Mouse (Mus musculus) frontal cortex, postnatal 14 days (tissue): Measurements from ENCODE around the gene Myh2.

Source experiments
- DNase-seq, 2 experiments: peaks; one replicate each; pipeline ENCODE4 v3.0.0; 2022; ENCODE audit warnings: low spot score in 2 of 2

Myh2 gene

GRCm38 (mm10) chr11:67151651-67152630 is 18.9 kb upstream of the Myh2 start:
- DNase-seq, result no peak

DNA sequence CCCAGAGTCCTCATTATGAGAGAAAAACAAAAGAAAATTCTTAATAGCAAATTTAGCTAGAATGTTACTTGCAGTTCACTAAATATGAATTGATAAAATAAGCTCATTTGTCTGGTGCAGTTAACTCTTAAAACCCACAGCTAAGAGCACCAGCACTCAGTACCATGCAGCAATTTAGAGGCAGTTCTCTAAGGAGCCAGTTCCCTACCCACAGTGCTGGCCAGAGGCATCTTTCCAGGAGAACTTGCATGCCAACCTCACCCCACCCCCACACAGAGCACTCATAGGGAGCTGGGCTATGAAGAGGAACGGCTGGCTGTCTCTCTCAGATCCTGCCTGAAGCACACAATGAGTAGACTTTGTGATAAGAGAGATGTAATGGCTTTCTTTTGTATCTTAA is 17.7 kb upstream of the Myh2 start:
- DNase-seq, result peak; percentile 25 to 47

DNA sequence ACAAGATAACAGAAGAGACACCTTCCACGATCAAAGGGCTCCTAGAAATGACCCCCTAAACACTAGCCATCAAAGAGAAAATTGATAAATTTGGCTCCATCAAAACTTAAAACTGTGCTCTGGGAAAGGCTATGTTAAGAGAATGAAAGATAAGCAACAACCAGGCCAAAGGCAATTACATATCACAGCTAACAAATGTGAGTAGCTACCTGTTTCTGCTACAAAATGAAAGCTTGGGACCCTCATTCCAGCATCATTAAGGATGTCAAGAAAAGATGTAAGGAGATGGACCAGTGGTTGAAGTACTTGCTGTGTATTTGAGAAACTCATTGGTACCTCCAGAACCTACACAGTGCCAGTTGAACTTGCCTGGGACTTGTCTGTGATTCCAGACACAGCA is 17.0 kb upstream of the Myh2 start:
- DNase-seq, result no peak

DNA sequence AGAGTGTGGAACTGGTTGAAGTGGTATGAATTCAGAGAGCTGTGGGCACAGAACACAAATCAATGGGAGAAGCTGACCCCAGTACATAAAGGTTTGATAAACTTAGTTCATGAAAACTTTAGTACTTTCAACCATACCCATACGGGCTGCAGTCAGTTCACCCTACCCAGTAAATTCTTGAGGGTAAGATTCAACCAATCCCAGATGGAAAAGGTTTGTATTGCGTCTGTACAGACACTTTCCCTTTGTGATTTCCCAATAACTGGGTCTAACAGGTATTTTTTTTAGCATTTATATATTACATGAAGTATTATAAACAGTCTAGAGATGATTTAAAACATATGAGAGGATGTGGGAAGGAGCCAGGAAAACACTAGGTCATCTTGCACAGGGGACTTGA is 15.2 kb upstream of the Myh2 start:
- DNase-seq, result no peak

- no peak for DNase-seq
Observed at GRCm38 (mm10) chr11:67160131-67160530, 10.7 kb upstream of the Myh2 start.

GRCm38 (mm10) chr11:67163701-67164100 is 7.1 kb upstream of the Myh2 start:
- peak in 1 of 2 experiments; percentile 21 for DNase-seq

DNA sequence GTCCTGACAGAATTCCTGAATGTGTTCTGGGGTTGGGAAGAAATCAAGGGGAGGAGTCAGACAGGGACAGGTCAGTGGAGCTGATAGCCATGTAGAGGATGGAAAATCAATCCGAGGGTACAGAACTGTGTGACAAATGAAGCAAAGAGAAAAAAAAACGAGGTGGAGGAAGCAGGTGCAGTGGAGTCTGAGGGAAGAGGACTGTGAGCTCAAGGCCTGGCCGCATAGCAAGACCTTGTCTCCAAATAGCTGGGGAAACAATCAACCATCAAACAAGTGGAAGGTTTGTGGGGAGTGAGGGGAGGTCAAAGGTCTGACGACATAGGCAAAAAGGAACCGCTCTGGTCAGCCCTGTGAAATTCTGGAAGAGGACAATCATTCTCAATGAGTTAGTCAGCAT is 6.0 kb upstream of the Myh2 start:
- DNase-seq, result no peak

DNA sequence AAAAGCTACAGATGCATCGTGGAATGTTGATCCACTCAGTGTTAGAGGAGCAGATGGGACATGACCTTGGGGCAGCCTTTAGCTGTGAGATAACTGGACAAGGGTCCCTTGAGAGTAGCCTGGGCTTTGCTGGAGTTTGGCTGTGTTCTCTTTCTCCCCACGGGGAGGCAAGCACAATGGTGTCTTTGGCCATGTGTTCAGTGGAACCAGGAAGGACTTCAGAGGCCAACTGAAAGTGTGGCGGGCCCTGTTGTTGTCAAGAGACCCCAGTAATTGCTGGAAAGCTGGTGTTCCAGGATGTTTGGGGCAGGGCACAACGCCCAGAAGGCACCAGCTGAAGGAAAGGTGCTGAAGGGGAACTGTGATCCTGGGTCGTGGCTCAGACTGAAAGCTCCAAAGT is 1.5 kb upstream of the Myh2 start:
- DNase-seq, result no peak

DNA sequence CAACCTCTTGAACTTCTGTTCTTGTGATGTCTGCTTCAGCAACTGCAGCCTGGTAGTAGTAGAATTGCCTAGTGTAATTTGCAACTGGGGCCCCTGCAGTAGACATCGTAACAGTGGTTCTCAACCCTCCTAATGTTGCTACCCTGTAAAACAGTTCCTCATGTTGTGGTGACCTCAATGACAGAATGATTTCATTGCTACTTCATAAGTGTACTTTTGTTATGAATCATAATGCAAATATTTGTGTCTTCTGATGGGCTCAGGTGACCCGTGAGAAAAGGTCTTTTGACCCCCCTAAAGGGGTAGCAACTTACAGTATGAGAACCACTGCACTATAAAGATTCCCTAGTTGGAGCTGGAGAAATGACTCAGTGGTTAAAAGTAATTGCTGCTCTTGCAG is 1.6 kb downstream of the Myh2 start:
- no peak for DNase-seq

DNA sequence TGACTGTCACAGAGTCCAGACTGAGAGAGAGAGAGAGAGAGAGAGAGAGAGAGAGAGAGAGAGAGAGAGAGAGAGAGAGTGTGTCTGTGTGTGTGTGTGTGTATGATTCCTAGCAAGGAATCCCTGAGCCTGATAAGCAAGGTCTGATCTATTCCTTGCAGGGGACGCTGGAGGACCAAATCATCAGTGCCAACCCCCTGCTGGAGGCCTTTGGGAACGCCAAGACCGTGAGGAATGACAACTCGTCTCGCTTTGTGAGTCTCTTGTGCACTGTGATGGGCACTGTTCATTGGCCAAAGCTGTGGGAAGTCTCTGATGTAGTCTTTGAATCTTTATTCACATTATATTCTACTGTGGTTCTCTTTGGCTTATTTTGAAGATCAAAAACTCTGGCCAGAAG is 5.5 kb downstream of the Myh2 start:
- DNase-seq, result no peak

DNA sequence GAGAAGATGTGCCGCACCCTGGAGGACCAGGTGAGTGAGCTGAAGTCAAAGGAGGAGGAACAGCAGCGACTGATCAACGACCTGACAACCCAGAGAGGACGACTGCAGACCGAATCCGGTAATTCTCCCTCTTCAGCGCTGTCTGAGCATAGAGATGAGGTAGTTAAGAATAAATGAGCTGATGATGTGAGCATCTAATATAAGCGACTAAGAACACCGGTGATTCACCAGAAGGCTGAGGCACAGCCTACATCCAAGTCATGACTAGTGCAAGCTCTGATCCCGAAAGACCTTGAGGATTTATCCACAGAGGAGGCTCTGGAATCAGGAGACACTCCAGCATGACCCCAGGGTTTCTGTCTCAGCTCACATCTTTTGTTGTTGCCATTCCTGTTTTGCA is 19.5 kb downstream of the Myh2 start:
- no peak for DNase-seq

DNA sequence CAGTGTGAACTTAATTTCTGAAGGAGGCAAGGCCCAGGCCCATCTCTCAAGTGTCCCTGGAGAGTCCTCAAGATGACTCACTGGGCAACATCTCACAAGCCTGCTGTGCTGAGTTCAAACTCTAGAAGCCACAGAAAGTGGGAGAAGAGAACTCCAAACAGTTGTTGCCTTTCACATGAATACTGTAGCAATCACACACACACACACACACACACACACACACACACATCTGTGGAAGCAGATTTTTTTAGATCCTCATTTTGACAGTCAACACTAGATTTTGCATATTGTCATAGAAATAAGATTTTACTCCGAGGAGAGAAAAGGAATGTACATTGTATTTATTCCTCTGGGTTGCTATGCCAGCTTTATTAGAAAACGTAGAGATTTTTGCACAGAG is 20.0 kb downstream of the Myh2 start:
- no peak for DNase-seq

DNA sequence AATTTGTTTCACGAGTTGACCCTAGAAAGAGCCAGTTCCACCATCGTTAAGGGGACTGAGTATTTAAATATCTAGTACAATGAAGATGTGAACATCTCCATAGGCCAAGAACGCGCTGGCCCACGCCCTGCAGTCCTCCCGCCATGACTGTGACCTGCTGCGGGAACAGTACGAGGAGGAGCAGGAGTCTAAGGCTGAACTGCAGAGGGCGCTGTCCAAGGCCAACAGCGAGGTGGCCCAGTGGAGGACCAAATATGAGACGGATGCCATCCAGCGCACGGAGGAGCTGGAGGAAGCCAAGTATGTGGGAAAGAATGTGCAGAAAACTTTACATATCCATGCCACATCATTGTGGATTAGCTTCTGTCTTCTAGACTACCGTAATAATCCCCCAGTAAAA is 20.7 kb downstream of the Myh2 start:
- DNase-seq, result no peak

DNA sequence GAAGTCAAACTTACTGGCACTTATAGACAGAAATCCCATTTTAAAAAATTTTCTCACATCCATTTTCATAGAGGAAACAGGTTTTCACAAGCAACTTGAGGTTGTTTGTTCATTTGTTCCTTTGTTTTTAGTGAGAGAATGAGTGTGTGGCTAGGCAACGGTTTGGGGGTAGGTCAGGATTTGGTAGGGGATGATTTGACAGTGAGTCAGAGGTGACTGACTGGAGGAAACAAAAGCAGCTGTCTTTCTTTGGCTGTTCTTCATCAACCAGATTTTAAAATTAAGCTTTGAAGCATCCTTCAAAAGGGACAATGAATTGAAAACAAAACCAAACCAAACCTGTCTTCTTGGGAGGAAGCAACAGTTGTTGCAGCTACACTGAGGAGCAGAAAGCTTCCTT is 28.5 kb downstream of the Myh2 start:
- no peak for DNase-seq

DNA sequence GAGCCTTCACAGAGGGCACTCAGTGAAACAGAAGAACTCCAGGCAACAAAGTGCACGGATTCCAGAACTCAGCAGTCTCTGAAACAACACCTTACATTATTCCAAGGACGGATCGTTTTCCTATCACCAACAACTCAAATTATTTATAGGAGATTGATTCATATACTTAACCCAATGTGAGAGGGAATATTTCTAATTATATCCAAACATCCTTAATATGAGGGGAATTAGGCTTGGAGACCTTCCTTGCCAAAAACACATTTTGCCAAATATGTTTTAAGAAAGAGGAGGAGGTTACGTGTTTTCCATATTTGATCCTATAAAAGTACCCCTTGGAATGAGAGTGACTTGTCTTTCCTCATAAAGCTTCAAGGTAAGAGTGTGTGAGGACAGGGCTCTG is 28.9 kb downstream of the Myh2 start, which contains the start of gene Myh1:
Gene Myh1, plus strand, starts transcription at position 301 of the 400 bp plus-strand sequence.
- DNase-seq, result no peak

- DNase-seq, result no peak
Observed at GRCm38 (mm10) chr11:67204766-67205165, 33.9 kb downstream of the Myh2 start.

- DNase-seq, result no peak
Observed at GRCm38 (mm10) chr11:67221803-67222202, 51.0 kb downstream of the Myh2 start.

DNA sequence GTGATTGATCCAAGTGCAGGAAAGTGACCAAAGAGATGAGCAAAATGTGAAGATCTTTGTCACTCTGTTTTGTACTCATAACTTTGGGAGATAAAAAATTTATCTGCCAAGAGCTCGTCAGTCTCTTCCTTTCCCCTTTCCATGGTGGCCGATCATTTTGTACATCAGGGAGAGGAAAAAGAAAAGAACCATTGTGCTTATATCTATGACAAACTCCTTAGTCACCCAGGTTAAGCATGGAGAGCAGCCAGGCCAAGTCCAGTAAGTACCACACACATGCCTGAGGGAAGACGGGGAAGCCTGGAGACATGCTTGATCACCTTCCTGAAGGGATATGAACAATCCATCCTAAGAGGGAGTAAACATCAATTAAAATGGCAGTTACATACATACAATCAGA is 53.6 kb downstream of the Myh2 start:
- no peak for DNase-seq

DNA sequence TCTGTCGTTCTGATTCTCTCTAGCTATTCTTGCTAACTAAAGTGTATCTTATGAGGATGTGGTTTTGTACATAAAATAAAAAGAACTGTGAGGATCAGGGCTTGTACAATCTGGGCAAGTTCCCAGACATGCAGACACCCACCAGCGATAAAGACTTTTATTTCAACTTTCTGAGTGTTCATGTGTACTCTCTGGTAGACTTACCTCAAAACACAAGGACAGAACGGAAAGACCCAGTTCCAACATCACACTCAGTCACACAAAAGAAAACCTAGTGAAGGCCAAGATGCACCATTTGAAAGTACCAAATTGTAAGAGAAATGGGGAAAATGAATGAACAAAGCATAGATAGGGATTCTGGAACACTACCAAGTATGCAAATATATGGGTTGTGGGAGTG is 57.9 kb downstream of the Myh2 start:
- DNase-seq, result no peak

DNA sequence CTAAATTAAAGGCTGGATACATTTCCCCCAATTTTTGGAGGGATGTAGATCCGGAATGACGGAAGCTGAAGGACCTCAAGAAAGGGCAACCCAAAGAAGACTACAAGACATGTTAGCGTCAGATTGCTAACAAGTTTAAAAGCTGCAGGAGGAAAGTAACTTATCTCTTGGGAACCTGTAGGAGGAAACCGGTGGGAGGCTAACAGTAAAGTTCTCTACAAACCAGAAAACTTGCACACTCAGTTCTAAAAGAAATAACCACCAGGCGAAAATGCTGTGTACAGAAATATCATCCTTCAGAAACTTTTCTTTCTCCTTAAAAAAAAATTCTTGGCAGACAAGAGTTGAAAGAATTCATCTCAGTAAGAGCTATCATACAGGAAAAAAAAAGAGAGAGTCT is 58.3 kb downstream of the Myh2 start:
- DNase-seq, result no peak

DNA sequence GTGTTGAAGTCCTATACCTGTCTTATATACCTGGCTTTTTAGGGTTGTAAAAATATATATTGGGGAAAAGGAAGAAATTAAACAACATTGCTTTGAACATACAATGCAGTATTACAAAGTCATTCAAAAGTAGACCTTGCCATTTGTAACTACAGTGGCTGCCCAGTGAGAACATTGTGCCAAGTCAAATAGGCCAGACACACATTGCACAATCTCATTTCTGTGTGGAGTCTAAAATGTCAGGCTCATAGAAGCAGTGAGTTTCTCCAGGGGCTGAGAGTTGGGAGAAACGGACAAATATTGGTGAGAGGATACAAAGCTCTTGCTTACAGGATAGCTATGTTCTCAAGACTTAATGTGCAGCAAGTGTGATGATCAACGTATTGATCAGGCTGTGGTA is 59.1 kb downstream of the Myh2 start:
- DNase-seq, result no peak

GRCm38 (mm10) chr11:67235639-67236358 is 65.0 kb downstream of the Myh2 start:
- DNase-seq, result peak in 1 of 2 experiments; percentile 38

- DNase-seq, result no peak
Observed at GRCm38 (mm10) chr11:67236799-67237198, 66.0 kb downstream of the Myh2 start.
